Mouse (Mus musculus): ENCODE data around the gene Epha7. TPM values are rescaled to one million over a fixed set of nuclear protein-coding genes. Genes with fewer than 3 reads are reported as not detected.

Epha7 gene
- polyA plus RNA-seq, 1 experiment = 0.83 TPM

DNA sequence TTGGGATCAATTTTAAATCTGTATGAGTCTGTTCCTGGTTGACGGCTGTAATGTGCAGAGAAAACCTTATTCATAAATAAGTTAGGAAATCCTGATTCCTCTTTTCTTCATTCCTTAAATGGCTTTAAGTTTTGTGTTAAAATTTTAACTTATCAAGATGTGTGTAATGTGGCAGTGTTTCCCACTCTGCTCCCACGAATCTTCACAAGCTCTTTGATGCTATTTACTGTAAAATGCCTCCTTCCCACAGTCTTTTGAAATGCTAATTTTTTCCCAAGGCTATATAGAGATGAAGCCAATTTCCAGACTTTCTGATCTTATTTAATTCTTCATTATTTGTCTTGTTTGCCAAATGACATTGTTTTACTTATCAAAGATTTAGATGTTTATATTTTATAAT lies 100.7 kb downstream of the Epha7 start:
- H3K36me3 ChIP-seq (ENCODE audit: control insufficient read depth, insufficient read depth, low read length) = no peaks in the 10 kb centered on the region
- no peak overlapping the region for H3K4me3 ChIP-seq (ENCODE audit: insufficient read depth, low read depth, low read length)
- 69% methylated on average over 2 of the region's 2 CpGs for WGBS
- TF ChIP-seq POLR2A (IDR thresholded peaks at IDR 0.05; ENCODE audit: low read depth, low read length) (no peak), CTCF (conservative IDR thresholded peaks at IDR 0.05; ENCODE audit: insufficient read depth, insufficient read length, low read depth, low read length) (no peak)
- no peaks in the 10 kb centered on the region for H3K4me1 ChIP-seq (ENCODE audit: control insufficient read depth, insufficient read depth, low read length)
- no peaks in the 10 kb centered on the region for H3K27me3 ChIP-seq (replicated peaks; ENCODE audit: control insufficient read depth, insufficient read depth, low read length)
- DNase-seq = no peak
- H3K27ac ChIP-seq (ENCODE audit: insufficient read depth, low read depth, low read length) = no peak overlapping the region

- no peak for DNase-seq
- 81% methylated on average over 6 of the region's 6 CpGs for WGBS
Observed at GRCm38 (mm10) chr4:28920645-28921044, 107.7 kb downstream of the Epha7 start.

GRCm38 (mm10) chr4:28926072-28926471 lies 113.1 kb downstream of the Epha7 start:
- no peak for TF ChIP-seq CTCF (conservative IDR thresholded peaks at IDR 0.05; ENCODE audit: insufficient read depth, insufficient read length, low read depth, low read length)
- TF ChIP-seq POLR2A (IDR thresholded peaks at IDR 0.05; ENCODE audit: low read depth, low read length) = no peak
- Histone ChIP-seq H3K27me3 (replicated peaks; ENCODE audit: control insufficient read depth, insufficient read depth, low read length) (no peaks in the 10 kb centered on the region), H3K4me1 (ENCODE audit: control insufficient read depth, insufficient read depth, low read length) (no peaks in the 10 kb centered on the region), H3K4me3 (ENCODE audit: insufficient read depth, low read depth, low read length) (no peak overlapping the region), H3K27ac (ENCODE audit: insufficient read depth, low read depth, low read length) (no peak overlapping the region), H3K36me3 (ENCODE audit: control insufficient read depth, insufficient read depth, low read length) (no peaks in the 10 kb centered on the region)
- DNase-seq = no peak
- WGBS = 82% methylated on average over 4 of the region's 4 CpGs

More at GRCm38 (mm10) chr4:28920645-28921044, 107.7 kb downstream of the Epha7 start:
- H3K27me3 ChIP-seq (replicated peaks; ENCODE audit: control insufficient read depth, insufficient read depth, low read length) = no peaks in the 10 kb centered on the region
- TF ChIP-seq POLR2A (IDR thresholded peaks at IDR 0.05; ENCODE audit: low read depth, low read length) (no peak), CTCF (conservative IDR thresholded peaks at IDR 0.05; ENCODE audit: insufficient read depth, insufficient read length, low read depth, low read length) (no peak)
- no peaks in the 10 kb centered on the region for H3K4me1 ChIP-seq (ENCODE audit: control insufficient read depth, insufficient read depth, low read length)
- H3K4me3 ChIP-seq (ENCODE audit: insufficient read depth, low read depth, low read length) = no peak overlapping the region
- H3K36me3 ChIP-seq (ENCODE audit: control insufficient read depth, insufficient read depth, low read length) = no peaks in the 10 kb centered on the region
- H3K27ac ChIP-seq (ENCODE audit: insufficient read depth, low read depth, low read length) = no peak overlapping the region

- Histone ChIP-seq H3K27ac (ENCODE audit: insufficient read depth, low read depth, low read length) (no peak overlapping the region), H3K4me1 (ENCODE audit: control insufficient read depth, insufficient read depth, low read length) (no peaks in the 10 kb centered on the region), H3K27me3 (replicated peaks; ENCODE audit: control insufficient read depth, insufficient read depth, low read length) (no peaks in the 10 kb centered on the region), H3K4me3 (ENCODE audit: insufficient read depth, low read depth, low read length) (no peak overlapping the region), H3K36me3 (ENCODE audit: control insufficient read depth, insufficient read depth, low read length) (no peaks in the 10 kb centered on the region)
- no peak for TF ChIP-seq POLR2A (IDR thresholded peaks at IDR 0.05; ENCODE audit: low read depth, low read length)
- no peak for TF ChIP-seq CTCF (conservative IDR thresholded peaks at IDR 0.05; ENCODE audit: insufficient read depth, insufficient read length, low read depth, low read length)
- no peak for DNase-seq
- 81% methylated on average over 4 of the region's 4 CpGs for WGBS
Observed at GRCm38 (mm10) chr4:28933431-28933830, 120.5 kb downstream of the Epha7 start.

DNA sequence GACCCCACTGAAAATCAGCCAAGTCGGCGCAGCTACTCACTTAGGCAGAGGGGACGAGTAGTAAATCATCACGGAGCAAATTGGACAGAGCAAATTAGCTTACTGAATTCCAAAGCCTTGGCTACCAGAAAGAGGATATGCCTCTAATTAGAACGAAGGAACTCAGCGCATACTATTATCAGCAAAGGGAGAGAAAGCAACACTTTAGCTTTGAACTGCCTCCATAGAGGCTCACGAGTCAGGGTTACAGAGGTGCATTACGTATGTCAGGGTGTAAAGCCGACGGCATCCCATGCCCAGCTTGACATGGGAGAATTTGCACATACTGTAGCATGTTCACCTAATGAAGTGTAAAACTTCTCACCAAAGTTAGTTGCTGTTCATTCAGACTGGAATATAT lies 121.9 kb downstream of the Epha7 start:
- Histone ChIP-seq H3K27me3 (replicated peaks; ENCODE audit: control insufficient read depth, insufficient read depth, low read length) (no peaks in the 10 kb centered on the region), H3K4me3 (ENCODE audit: insufficient read depth, low read depth, low read length) (no peak overlapping the region), H3K27ac (ENCODE audit: insufficient read depth, low read depth, low read length) (no peak overlapping the region), H3K4me1 (ENCODE audit: control insufficient read depth, insufficient read depth, low read length) (no peaks in the 10 kb centered on the region), H3K36me3 (ENCODE audit: control insufficient read depth, insufficient read depth, low read length) (no peaks in the 10 kb centered on the region)
- TF ChIP-seq CTCF (conservative IDR thresholded peaks at IDR 0.05; ENCODE audit: insufficient read depth, insufficient read length, low read depth, low read length) = no peak
- WGBS = 49% methylated on average over 10 of the region's 10 CpGs
- no peak for DNase-seq

DNA sequence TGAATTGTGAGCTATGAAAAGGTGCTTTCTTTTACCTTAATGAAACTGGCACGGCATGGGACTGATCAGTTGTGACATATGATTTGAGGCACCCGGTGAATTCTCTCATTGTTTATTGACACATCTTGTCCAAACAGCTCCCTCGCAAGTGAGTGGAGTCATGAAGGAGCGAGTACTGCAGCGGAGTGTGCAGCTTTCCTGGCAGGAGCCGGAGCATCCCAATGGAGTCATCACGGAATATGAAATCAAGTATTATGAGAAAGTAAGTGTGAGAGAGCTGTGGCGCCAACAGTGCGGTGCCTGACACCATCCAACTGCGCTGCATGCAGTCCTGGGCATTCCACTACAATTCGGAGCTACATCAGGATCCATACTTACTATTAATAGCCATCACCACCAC lies 122.6 kb downstream of the Epha7 start:
- Histone ChIP-seq H3K27me3 (replicated peaks; ENCODE audit: control insufficient read depth, insufficient read depth, low read length) (no peaks in the 10 kb centered on the region), H3K27ac (ENCODE audit: insufficient read depth, low read depth, low read length) (no peak overlapping the region), H3K36me3 (ENCODE audit: control insufficient read depth, insufficient read depth, low read length) (no peaks in the 10 kb centered on the region), H3K4me3 (ENCODE audit: insufficient read depth, low read depth, low read length) (no peak overlapping the region), H3K4me1 (ENCODE audit: control insufficient read depth, insufficient read depth, low read length) (no peaks in the 10 kb centered on the region)
- TF ChIP-seq CTCF (conservative IDR thresholded peaks at IDR 0.05; ENCODE audit: insufficient read depth, insufficient read length, low read depth, low read length) (no peak), POLR2A (IDR thresholded peaks at IDR 0.05; ENCODE audit: low read depth, low read length) (no peak)
- 91% methylated on average over 11 of the region's 11 CpGs for WGBS
- no peak for DNase-seq

DNA sequence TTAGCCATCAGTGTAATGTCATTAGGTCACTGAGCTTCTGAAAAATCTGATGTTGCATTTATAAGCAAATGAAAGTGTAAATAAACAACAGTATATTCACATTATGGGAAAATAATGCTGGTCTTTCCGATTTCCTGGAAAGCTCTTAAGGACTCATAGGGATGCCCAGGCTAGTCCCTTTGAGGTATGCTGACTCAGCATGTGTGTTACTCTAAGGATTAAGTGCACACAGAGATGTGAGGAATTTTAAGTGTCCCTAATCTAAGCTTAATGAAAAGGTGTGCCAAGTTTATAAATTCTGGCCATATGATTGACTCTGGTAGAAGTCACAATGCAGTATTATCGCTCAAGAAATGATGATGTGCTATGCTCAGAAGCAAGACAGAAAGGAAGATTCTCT lies 127.8 kb downstream of the Epha7 start:
- no peaks in the 10 kb centered on the region for H3K27me3 ChIP-seq (replicated peaks; ENCODE audit: control insufficient read depth, insufficient read depth, low read length)
- no peak for TF ChIP-seq POLR2A (IDR thresholded peaks at IDR 0.05; ENCODE audit: low read depth, low read length)
- TF ChIP-seq CTCF (conservative IDR thresholded peaks at IDR 0.05; ENCODE audit: insufficient read depth, insufficient read length, low read depth, low read length) = no peak
- H3K36me3 ChIP-seq (ENCODE audit: control insufficient read depth, insufficient read depth, low read length) = no peaks in the 10 kb centered on the region
- no peaks in the 10 kb centered on the region for H3K4me1 ChIP-seq (ENCODE audit: control insufficient read depth, insufficient read depth, low read length)
- 94% methylated on average over 2 of the region's 2 CpGs for WGBS
- H3K27ac ChIP-seq (ENCODE audit: insufficient read depth, low read depth, low read length) = no peak overlapping the region
- no peak overlapping the region for H3K4me3 ChIP-seq (ENCODE audit: insufficient read depth, low read depth, low read length)
- DNase-seq = no peak

- WGBS = 80% methylated on average over 6 of the region's 6 CpGs
Observed at GRCm38 (mm10) chr4:28944237-28944636, 131.3 kb downstream of the Epha7 start.

More at GRCm38 (mm10) chr4:28944237-28944636, 131.3 kb downstream of the Epha7 start:
- DNase-seq = no peak
- Histone ChIP-seq H3K27me3 (replicated peaks; ENCODE audit: control insufficient read depth, insufficient read depth, low read length) (no peaks in the 10 kb centered on the region), H3K36me3 (ENCODE audit: control insufficient read depth, insufficient read depth, low read length) (no peaks in the 10 kb centered on the region), H3K27ac (ENCODE audit: insufficient read depth, low read depth, low read length) (no peak overlapping the region), H3K4me1 (ENCODE audit: control insufficient read depth, insufficient read depth, low read length) (no peaks in the 10 kb centered on the region), H3K4me3 (ENCODE audit: insufficient read depth, low read depth, low read length) (no peak overlapping the region)
- TF ChIP-seq POLR2A (IDR thresholded peaks at IDR 0.05; ENCODE audit: low read depth, low read length) = no peak
- TF ChIP-seq CTCF (conservative IDR thresholded peaks at IDR 0.05; ENCODE audit: insufficient read depth, insufficient read length, low read depth, low read length) = no peak

All from kidney, adult 2 months (tissue).